Mouse (Mus musculus): ENCODE measurements around the gene Twist1. TPM values are rescaled to one million over a fixed set of nuclear protein-coding genes. Genes with fewer than 3 reads are reported as not detected.

Twist1 gene
- not detected for polyA plus RNA-seq (2017; shearing (Covaris generic))

DNA sequence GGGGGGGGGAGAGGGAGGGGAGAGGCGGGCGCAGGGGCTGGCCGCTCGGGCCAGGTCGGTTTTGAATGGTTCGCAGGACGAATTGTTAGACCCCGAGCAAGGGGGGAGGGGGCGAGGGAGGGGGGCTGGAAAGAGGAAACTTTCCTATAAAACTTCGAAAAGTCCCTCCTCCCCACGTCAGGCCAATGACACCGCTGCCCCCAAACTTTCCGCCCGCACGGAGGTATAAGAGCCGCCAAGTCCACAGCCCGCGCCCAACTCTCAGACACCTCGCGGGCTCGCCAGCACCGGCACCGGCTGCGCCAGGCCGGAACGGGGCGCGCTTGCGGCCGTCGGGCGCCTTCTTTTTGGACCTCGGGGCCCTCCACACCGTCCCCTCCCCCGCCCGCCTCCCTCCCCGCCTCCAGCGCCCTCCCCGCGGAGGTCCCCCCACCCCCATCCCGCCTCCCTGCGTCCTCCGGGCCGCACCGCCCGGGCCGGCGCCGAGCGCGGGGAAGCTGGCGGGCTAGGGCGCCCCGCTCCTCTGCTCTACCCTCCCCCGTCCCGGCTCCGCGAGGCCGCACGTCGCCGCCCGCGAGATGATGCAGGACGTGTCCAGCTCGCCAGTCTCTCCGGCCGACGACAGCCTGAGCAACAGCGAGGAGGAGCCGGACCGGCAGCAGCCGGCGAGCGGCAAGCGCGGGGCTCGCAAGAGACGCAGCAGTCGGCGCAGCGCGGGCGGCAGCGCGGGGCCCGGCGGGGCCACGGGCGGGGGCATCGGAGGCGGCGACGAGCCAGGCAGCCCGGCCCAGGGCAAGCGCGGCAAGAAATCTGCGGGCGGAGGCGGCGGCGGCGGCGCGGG, at the start of gene Twist1:
Gene Twist1 (plus strand): TSS at position 272 of the 841 bp plus-strand sequence.

DNA sequence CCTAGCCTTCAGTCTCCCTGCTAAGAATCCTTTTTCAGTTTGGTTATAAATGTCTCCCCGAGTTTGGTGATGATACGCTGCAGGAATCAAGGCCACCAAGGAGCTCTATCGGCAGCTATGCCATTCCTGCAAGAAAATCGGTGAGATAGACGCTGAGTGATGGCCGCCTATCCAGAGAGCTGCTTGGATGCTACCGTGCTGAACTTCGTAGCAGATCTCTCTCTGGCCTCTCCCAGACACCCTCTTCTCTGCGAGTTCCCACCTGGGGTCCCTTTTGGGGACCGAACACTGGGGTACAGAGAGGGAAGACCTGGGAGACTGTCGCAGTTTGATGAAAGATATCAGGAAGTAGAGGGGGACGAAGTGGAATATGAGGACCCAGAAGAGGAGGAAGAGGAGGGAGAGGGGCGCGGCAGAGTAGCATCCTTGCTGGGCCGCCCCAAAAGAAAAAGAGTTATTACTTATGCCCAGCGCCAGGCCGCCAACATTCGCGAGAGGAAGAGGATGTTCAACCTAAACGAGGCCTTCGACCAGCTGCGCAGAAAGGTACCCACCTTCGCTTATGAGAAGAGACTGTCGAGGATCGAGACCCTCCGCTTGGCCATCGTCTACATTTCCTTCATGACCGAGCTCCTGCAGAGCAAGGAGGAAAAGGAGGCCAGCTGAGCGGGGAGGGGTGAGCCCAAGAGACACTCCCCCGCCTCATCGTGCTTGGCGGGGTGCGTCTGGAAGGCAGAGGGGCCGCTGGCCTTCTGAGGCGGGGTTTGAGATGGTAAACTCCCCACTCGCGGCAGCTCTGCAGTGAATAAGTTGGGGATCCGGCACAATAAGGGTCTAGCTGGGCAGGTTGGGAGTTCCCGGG, 28.9 kb upstream of the Twist1 start, which contains the start of gene Ferd3l:
Gene Ferd3l (plus strand): TSS at position 95 of the 862 bp plus-strand sequence.

Other genes starting within 250 kb of the Twist1 start
- gene Ferd3l, start 29.2 kb upstream of the Twist1 start, polyA plus RNA-seq (2017; shearing (Covaris generic)) = not detected